Mouse (Mus musculus): Measurements from ENCODE around the gene Nphp3.

Gene Nphp3

DNA sequence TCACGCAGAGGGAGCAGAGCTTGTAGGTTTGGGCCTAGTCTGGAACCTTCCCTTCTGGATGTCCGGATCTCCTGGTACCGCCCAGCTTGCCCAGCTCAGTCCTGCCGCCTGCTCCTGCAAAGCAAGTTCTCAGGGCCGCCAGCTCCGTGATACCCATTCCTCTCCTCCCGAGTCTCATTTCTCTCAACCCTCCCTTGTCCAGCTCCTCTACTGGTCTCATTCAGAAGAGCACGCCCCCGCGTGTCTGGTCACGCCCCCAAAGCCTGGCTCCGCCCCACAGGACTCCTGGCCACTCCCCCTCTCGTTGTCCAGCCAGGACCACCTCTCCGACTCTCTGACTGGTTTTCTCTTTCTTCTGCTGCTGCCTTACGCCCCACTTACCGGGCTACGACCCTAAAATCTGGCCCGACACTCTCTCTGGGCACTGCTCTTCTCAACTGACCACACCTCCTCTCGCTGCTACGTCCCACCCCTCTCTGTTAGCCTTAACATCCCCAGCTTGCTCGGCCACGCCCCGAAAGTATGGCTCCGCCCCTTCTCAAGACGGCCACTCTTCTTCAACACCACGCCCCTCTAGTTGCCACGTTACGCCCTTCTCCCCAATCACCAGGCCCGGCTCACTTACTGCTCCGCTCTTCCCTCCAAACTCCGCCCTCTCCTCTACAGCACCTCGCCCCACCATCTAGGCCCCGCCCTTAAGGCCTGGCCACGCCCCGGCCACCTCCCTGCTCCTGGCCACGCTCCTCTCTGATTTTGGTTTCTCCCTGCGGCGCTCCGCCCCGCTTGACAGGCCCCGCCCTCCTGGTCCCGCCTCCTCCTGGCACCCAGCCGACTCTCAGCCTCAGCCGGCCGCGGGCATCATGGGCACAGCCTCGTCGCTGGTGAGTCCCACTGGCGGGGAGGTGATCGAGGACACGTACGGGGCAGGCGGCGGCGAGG, at the start of gene Nphp3:
Gene Nphp3, plus strand, starts transcription at position 624 of the 939 bp plus-strand sequence.
- DNase-seq (ENCODE audit: low spot score in 2 of 2), result peak; percentile 97 to 98

DNA sequence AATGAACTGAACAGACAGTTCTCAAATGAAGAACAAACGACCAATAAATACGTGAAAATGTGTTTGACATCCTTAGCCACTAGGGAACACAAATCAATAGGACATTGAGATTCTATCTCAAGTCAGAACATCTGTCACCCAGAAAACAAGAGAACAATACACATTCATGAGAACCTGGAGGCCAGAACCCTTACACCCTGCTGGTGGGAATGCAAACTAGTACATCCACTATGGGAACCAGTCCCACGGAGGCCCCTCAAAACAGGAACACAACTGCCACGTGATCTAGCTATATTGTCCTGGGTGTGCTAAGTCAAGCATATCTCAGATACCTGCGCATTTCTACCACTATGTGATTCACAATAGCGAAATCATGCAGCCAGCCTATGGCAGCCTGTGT, 43.6 kb upstream of the Nphp3 start:
- DNase-seq (ENCODE audit: low spot score in 2 of 2), result no peak

- peak in 1 of 2 experiments; percentile 21 for DNase-seq (ENCODE audit: low spot score in 2 of 2)
These were observed 42.4 kb upstream of the Nphp3 start for GRCm38 (mm10) chr9:103959989-103960388.

- peak in 1 of 2 experiments; percentile 79 for DNase-seq (ENCODE audit: low spot score in 2 of 2)
These were observed 5.8 kb upstream of the Nphp3 start for GRCm38 (mm10) chr9:103996496-103996895.

- DNase-seq (ENCODE audit: low spot score in 2 of 2), result no peak
These were observed 1.7 kb upstream of the Nphp3 start for GRCm38 (mm10) chr9:104000601-104001000.

GRCm38 (mm10) chr9:104002913-104003330, 578 bp downstream of the Nphp3 start:
- DNase-seq (ENCODE audit: low spot score in 2 of 2), result peak; percentile 71 to 79

- no peak for DNase-seq (ENCODE audit: low spot score in 2 of 2)
These were observed 12.2 kb downstream of the Nphp3 start for GRCm38 (mm10) chr9:104014526-104014925.

GRCm38 (mm10) chr9:104021026-104021425, 18.7 kb downstream of the Nphp3 start:
- no peak for DNase-seq (ENCODE audit: low spot score in 2 of 2)

- DNase-seq (ENCODE audit: low spot score in 2 of 2), result no peak
These were observed 24.8 kb downstream of the Nphp3 start for GRCm38 (mm10) chr9:104027186-104027585.

GRCm38 (mm10) chr9:104029861-104030260, 27.5 kb downstream of the Nphp3 start:
- no peak for DNase-seq (ENCODE audit: low spot score in 2 of 2)

GRCm38 (mm10) chr9:104034231-104034630, 31.9 kb downstream of the Nphp3 start:
- no peak for DNase-seq (ENCODE audit: low spot score in 2 of 2)

- no peak for DNase-seq (ENCODE audit: low spot score in 2 of 2)
These were observed 32.4 kb downstream of the Nphp3 start for GRCm38 (mm10) chr9:104034718-104035117.

GRCm38 (mm10) chr9:104035261-104036015, 33.1 kb downstream of the Nphp3 start:
- peak; percentile 78 to 80 for DNase-seq (ENCODE audit: low spot score in 2 of 2)

GRCm38 (mm10) chr9:104038266-104038665, 35.9 kb downstream of the Nphp3 start:
- no peak for DNase-seq (ENCODE audit: low spot score in 2 of 2)

GRCm38 (mm10) chr9:104039031-104039695, 36.8 kb downstream of the Nphp3 start:
- DNase-seq (ENCODE audit: low spot score in 2 of 2), result no peak

- DNase-seq (ENCODE audit: low spot score in 2 of 2), result no peak
These were observed 37.4 kb downstream of the Nphp3 start for GRCm38 (mm10) chr9:104039742-104040141.

DNA sequence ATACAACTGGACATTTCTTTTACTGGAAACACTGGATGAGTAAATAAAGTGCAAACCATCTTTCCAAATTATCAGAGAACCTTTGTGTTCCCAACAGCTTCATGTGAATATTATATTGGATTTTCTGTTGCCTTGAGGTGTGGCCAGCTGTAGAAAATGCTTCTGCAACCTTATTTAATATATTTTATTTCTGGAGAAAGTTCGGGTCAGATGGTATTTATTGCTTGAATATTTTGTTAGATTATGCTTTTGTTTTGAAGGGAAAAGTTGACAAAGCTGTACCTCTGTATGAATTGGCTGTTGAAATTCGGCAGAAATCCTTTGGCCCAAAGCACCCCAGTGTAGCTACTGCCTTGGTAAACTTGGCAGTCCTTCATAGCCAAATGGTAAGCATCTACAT, 38.0 kb downstream of the Nphp3 start, which contains the start of gene Gm28305:
Gene Gm28305, plus strand, starts transcription at position 301 of the 400 bp plus-strand sequence.
- DNase-seq (ENCODE audit: low spot score in 2 of 2), result no peak

GRCm38 (mm10) chr9:104043676-104044075, 41.3 kb downstream of the Nphp3 start:
- no peak for DNase-seq (ENCODE audit: low spot score in 2 of 2)

- no peak for DNase-seq (ENCODE audit: low spot score in 2 of 2)
These were observed 48.7 kb downstream of the Nphp3 start for GRCm38 (mm10) chr9:104051028-104051427.

DNA sequence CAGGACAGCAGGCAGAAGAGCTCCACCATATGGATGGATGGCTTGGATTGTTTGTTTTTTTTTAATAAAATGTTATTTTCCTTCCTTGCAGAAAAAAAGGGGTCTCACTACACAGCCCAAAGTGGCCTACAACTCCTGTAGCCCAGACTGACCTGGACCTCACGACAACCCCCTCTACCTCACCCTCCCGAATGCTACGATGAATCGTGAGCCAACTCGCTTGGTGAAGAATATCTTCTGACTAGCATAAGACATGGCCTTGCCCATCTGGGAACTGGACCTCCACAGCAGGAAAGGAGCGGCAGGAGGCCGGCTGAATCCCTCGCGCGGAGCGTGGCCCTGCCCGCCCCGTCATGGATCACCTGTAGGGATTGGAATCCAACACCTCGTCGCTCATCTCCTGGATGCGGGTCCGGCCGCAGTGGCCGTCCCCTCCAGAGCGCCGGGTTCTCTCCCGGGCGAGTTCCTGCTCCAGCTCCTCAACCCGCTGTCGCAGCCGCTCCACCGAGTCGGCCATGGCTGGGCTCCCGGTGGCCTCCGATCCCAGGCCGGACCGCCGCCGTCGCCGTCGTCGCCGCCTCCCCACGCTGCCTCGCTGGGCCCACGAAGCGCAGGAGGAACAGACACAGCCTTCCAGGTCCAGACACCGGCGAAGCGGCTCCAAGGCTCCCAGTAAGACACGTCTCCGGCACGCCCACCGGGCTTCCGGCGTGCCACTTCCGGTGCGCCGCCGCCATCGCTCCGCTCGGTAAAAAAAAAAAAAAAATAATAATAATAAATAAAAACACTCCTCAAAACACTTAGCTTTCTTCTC, 60.3 kb downstream of the Nphp3 start, which contains the start of gene Uba5:
Gene Uba5, minus strand, starts transcription at position 705 of the 814 bp plus-strand sequence.
- DNase-seq (ENCODE audit: low spot score in 2 of 2), result peak in 1 of 2 experiments; percentile 68
